ENCODE assay signal across 8 mouse cellular contexts in genomic region chr2:139678275-139679140, GRCm38 (mm10). TPM values are rescaled to one million over a fixed set of nuclear protein-coding genes. Genes with fewer than 3 reads are reported as not detected.
A peak's percentile ranks its signal among the peaks of the same experiment; 100 is the strongest.
DNase-seq lines count a peak whose midpoint lies in the region; ATAC-seq and TF ChIP-seq lines count a peak whose summit lies in the region.

No protein-coding gene starts in this region.

- 1% methylated on average over 44 of the region's 84 CpGs for WGBS in forebrain, embryonic 11.5 days
- under 1% methylated on average over 78 of the region's 84 CpGs for WGBS in heart, embryonic 13.5 days
- 1% methylated on average over 75 of the region's 84 CpGs for WGBS in kidney, embryonic 15.5 days

- no peaks in the 10 kb centered on the region for H3K9me3 ChIP-seq in forebrain, embryonic 11.5 days (ENCODE audit: control insufficient read depth, low read length)
- no peaks in the 10 kb centered on the region for H3K9me3 ChIP-seq in heart, embryonic 13.5 days
- H3K9me3 ChIP-seq in kidney, embryonic 15.5 days (replicated peaks): no peaks in the 10 kb centered on the region

- H3K27me3 ChIP-seq in forebrain, embryonic 11.5 days (ENCODE audit: control insufficient read depth, insufficient read depth, low read length): peaks cover 21% of the 10 kb centered on the region
- H3K27me3 ChIP-seq in heart, embryonic 13.5 days (replicated peaks): peaks cover 30% of the 10 kb centered on the region
- peaks cover 22% of the 10 kb centered on the region for H3K27me3 ChIP-seq in kidney, embryonic 15.5 days

- peak overlapping the region; percentile 84 for H3K9ac ChIP-seq in forebrain, embryonic 11.5 days (ENCODE audit: low read length)
- peak overlapping the region; percentile 90 for H3K9ac ChIP-seq in heart, embryonic 13.5 days
- H3K9ac ChIP-seq in kidney, embryonic 15.5 days: peak overlapping the region; percentile 86

- peak; percentile 47 for ATAC-seq in CD4-positive, CD25-positive, alpha-beta regulatory T cell, adult 4 months
- peak; percentile 86 for ATAC-seq in forebrain, embryonic 11.5 days (replicated peaks; ENCODE audit: low FRiP score)
- peak; percentile 51; the same call in 1 of the 2 replicates for ATAC-seq in heart, embryonic 13.5 days (ENCODE audit: extremely low read depth, insufficient number of reproducible peaks, low FRiP score, low TSS enrichment)
- peak; percentile 88 for ATAC-seq in kidney, embryonic 15.5 days (replicated peaks; ENCODE audit: low FRiP score)

- no peak overlapping the region for H3K27ac ChIP-seq in forebrain, embryonic 11.5 days (ENCODE audit: low read depth, low read length)
- peak overlapping the region; percentile 66 for H3K27ac ChIP-seq in heart, embryonic 13.5 days (replicated peaks)
- peak overlapping the region; percentile 92 for H3K27ac ChIP-seq in kidney, embryonic 15.5 days

- H3K4me1 ChIP-seq in forebrain, embryonic 11.5 days (replicated peaks; ENCODE audit: control insufficient read depth, insufficient read depth, low read length): no peaks in the 10 kb centered on the region; the same call in 1 of the 2 replicates
- peaks cover 15% of the 10 kb centered on the region for H3K4me1 ChIP-seq in heart, embryonic 13.5 days
- peaks cover 20% of the 10 kb centered on the region for H3K4me1 ChIP-seq in kidney, embryonic 15.5 days

- DNase-seq in brain, embryonic 14.5 days (ENCODE audit: low read depth): peak; percentile 85
- peak; percentile 83 for DNase-seq in forebrain, embryonic 11.5 days (ENCODE audit: low spot score)
- peak; percentile 21 for DNase-seq in liver
- peak; percentile 83 for DNase-seq in neural tube, embryonic 10.5 days (ENCODE audit: extremely low spot score, low spot score)
- peak; percentile 4 for DNase-seq in thymus, postnatal 25 days

- H3K4me2 ChIP-seq in forebrain, embryonic 11.5 days (ENCODE audit: low read depth, low read length, severe bottlenecking): peak overlapping the region; percentile 99
- peak overlapping the region; percentile 100 for H3K4me2 ChIP-seq in heart, embryonic 13.5 days
- peak overlapping the region; percentile 95 for H3K4me2 ChIP-seq in kidney, embryonic 15.5 days

- TF ChIP-seq CTCF in brain, embryonic 14.5 days (IDR thresholded peaks at IDR 0.05; ENCODE audit: borderline replicate concordance, extremely low read depth, insufficient read depth, insufficient read length): peak; percentile 29; the same call in 1 of the 2 replicates

- TF ChIP-seq POLR2A in brain, embryonic 14.5 days (IDR thresholded peaks at IDR 0.05; ENCODE audit: borderline replicate concordance, extremely low read depth, insufficient read depth, insufficient read length, poor library complexity, severe bottlenecking): 0 out of 2 replicates have a peak, but pooled peaks have one; percentile 23

- H3K36me3 ChIP-seq in forebrain, embryonic 11.5 days (ENCODE audit: control insufficient read depth, insufficient read depth, low read length): no peaks in the 10 kb centered on the region
- no peaks in the 10 kb centered on the region for H3K36me3 ChIP-seq in heart, embryonic 13.5 days
- H3K36me3 ChIP-seq in kidney, embryonic 15.5 days: no peaks in the 10 kb centered on the region

- peak overlapping the region; percentile 84 for H3K4me3 ChIP-seq in forebrain, embryonic 11.5 days (ENCODE audit: low read depth, low read length)
- peak overlapping the region; percentile 93 for H3K4me3 ChIP-seq in heart, embryonic 13.5 days
- H3K4me3 ChIP-seq in kidney, embryonic 15.5 days (replicated peaks): peak overlapping the region; percentile 95

RNA-seq across cellular contexts. Expression of gene Ism1, which starts 0.5 kb away (rescaled TPM):
- under 1 TPM in 1 of 2 experiments, not detected in 1; 0.26 TPM for polyA plus RNA-seq in CD4-positive, CD25-positive, alpha-beta regulatory T cell, adult 4 months (2017; shearing (Covaris generic))
- polyA plus RNA-seq in brain, embryonic 14.5 days (2012; rRNA removed): 0.91 and 1.2 TPM in 2 replicates
- polyA plus RNA-seq in forebrain, embryonic 11.5 days (2014; fragmentation: Nextera tagmentation; extraction: Ambion mirVana): 0.29 and 0.44 TPM in 2 replicates
- polyA plus RNA-seq in heart, embryonic 13.5 days (2015; fragmentation: Nextera tagmentation; extraction: Ambion mirVana): 0.51 and 0.86 TPM in 2 replicates
- 4.7 and 4.9 TPM in 2 replicates for polyA plus RNA-seq in kidney, embryonic 15.5 days (2015; fragmentation: Nextera tagmentation; extraction: Ambion mirVana)

Comparison
In these comparisons a context has a peak if more than half of its experiments do, and no peak if none do; other contexts are left out.
1. DNase-seq: peak in every context shown above with its lines; median percentile 85 in brain, embryonic 14.5 days; 83 in forebrain, embryonic 11.5 days; 83 in neural tube, embryonic 10.5 days; 21 in liver; 4 in thymus, postnatal 25 days.